Mouse (Mus musculus) left cerebral cortex, adult 2 months (tissue): ENCODE results near the gene Tmtc1. TPM values are rescaled to one million over a fixed set of nuclear protein-coding genes. Genes with fewer than 3 reads are reported as not detected.

Experiments
- DNase-seq, 2 experiments: peaks; one replicate each; pipeline ENCODE4 v3.0.0; 2021 to 2022; ENCODE audit warnings: low spot score in 2 of 2, mixed read lengths in 1 of 2; ENCODE audit errors: extremely low spot score in 1 of 2
- H3K27ac ChIP-seq: fragments of 200-600 bp; 2 replicates; pipeline ENCODE4 v1.8.1; 2022
- H3K4me3 ChIP-seq: fragments of 200-600 bp; 2 replicates; pipeline ENCODE4 v1.8.1; 2022
- CTCF ChIP-seq: fragments of 200-600 bp; IDR thresholded peaks from 2 replicates; pipeline ENCODE4 v1.8.1; 2022; ENCODE audit warnings: antibody characterized with exemption, mild to moderate bottlenecking, moderate library complexity
- intact Hi-C: fragments of 180-260 bp; cut with DNase I; formaldehyde crosslinking; loops from one replicate; pipeline ENCODE4 v1.15.1; 2025
- total RNA-seq, 2 experiments: library from RNA; stranded (reverse); gene quantifications; 2 replicates each; pipeline ENCODE4 v1.2.3; 2021

The Tmtc1 gene
- total RNA-seq, 2 experiments from 2014 or later: 58.7 to 60.1 TPM

GRCm38 (mm10) chr6:148249221-148249620 is 195.0 kb downstream of the Tmtc1 start:
- Histone ChIP-seq H3K4me3 (no peak overlapping the region), H3K27ac (no peak overlapping the region)
- no peak for DNase-seq
- TF ChIP-seq CTCF: no peak
- intact Hi-C loops: loop anchor here (5.0 kb wide), 3 partner anchors 193 to 503 kb away; partner anchors contain the start of gene Tmtc1

- Histone ChIP-seq H3K4me3 (no peak overlapping the region), H3K27ac (no peak overlapping the region)
- DNase-seq: peak in 1 of 2 experiments; percentile 46
- intact Hi-C loops: loop anchor here (5.0 kb wide), 3 partner anchors 194 to 504 kb away; partner anchors contain the start of gene Tmtc1
- TF ChIP-seq CTCF: peak; percentile 75
Measured at GRCm38 (mm10) chr6:148248625-148249024, 195.6 kb downstream of the Tmtc1 start.

GRCm38 (mm10) chr6:148246544-148246943 is 197.6 kb downstream of the Tmtc1 start:
- no peak for DNase-seq
- intact Hi-C loops: loop anchor here (5.0 kb wide), 3 partner anchors 196 to 506 kb away; partner anchors contain the start of gene Tmtc1
- H3K27ac ChIP-seq: no peak overlapping the region
- H3K4me3 ChIP-seq: no peak overlapping the region
- no peak for TF ChIP-seq CTCF

GRCm38 (mm10) chr6:148244836-148245235 is 199.4 kb downstream of the Tmtc1 start:
- intact Hi-C loops: loop anchor here (5.0 kb wide), 3 partner anchors 197 to 507 kb away; partner anchors contain the start of gene Tmtc1
- DNase-seq: no peak
- H3K4me3 ChIP-seq: no peak overlapping the region
- no peak for TF ChIP-seq CTCF
- no peak overlapping the region for H3K27ac ChIP-seq

GRCm38 (mm10) chr6:148242304-148242703 is 201.9 kb downstream of the Tmtc1 start:
- peak; percentile 49 for TF ChIP-seq CTCF
- intact Hi-C loops: no loop called here
- Histone ChIP-seq H3K27ac (no peak overlapping the region), H3K4me3 (no peak overlapping the region)
- DNase-seq: no peak

- intact Hi-C loops: no loop called here
- Histone ChIP-seq H3K4me3 (no peak overlapping the region), H3K27ac (no peak overlapping the region)
- no peak for TF ChIP-seq CTCF
- no peak for DNase-seq
Measured at GRCm38 (mm10) chr6:148241685-148242084, 202.5 kb downstream of the Tmtc1 start.

- TF ChIP-seq CTCF: no peak
- H3K27ac ChIP-seq: peak overlapping the region; percentile 47; the same call in 1 of the 2 replicates
- intact Hi-C loops: loop anchor here (10.0 kb wide), 1 partner anchor 315 kb away; no protein-coding TSS in a partner anchor
Measured at GRCm38 (mm10) chr6:148239311-148239710, 204.9 kb downstream of the Tmtc1 start.

GRCm38 (mm10) chr6:148237453-148237852 is 206.7 kb downstream of the Tmtc1 start:
- no peak for DNase-seq
- Histone ChIP-seq H3K4me3 (no peak overlapping the region), H3K27ac (peak overlapping the region; percentile 45)
- intact Hi-C loops: loop anchor here (10.0 kb wide), 1 partner anchor 317 kb away; no protein-coding TSS in a partner anchor
- no peak for TF ChIP-seq CTCF

More at GRCm38 (mm10) chr6:148239311-148239710, 204.9 kb downstream of the Tmtc1 start:
- DNase-seq: no peak
- no peak overlapping the region for H3K4me3 ChIP-seq

GRCm38 (mm10) chr6:148234105-148234828 is 209.9 kb downstream of the Tmtc1 start:
- no peak for DNase-seq
- H3K4me3 ChIP-seq: no peak overlapping the region
- peak overlapping the region; percentile 66 for H3K27ac ChIP-seq
- intact Hi-C loops: loop anchor here (10.0 kb wide), 1 partner anchor 321 kb away; no protein-coding TSS in a partner anchor
- no peak for TF ChIP-seq CTCF

- no peak overlapping the region for H3K4me3 ChIP-seq
- DNase-seq: no peak
- no peak for TF ChIP-seq CTCF
- intact Hi-C loops: no loop called here
- no peak overlapping the region for H3K27ac ChIP-seq
Measured at GRCm38 (mm10) chr6:148227542-148227941, 216.6 kb downstream of the Tmtc1 start.

GRCm38 (mm10) chr6:148222686-148223085 is 221.5 kb downstream of the Tmtc1 start:
- Histone ChIP-seq H3K27ac (no peak overlapping the region), H3K4me3 (no peak overlapping the region)
- intact Hi-C loops: no loop called here
- DNase-seq: no peak
- TF ChIP-seq CTCF: no peak
